Mouse (Mus musculus) fibroblast of lung, adult 2 months (primary cell): Measurements from ENCODE around the gene Hyal1.

Experiments
- DNase-seq: peaks from one replicate; pipeline ENCODE4 v3.0.0-alpha.2; 2011; ENCODE audit warnings: low read depth

Hyal1 gene

DNA sequence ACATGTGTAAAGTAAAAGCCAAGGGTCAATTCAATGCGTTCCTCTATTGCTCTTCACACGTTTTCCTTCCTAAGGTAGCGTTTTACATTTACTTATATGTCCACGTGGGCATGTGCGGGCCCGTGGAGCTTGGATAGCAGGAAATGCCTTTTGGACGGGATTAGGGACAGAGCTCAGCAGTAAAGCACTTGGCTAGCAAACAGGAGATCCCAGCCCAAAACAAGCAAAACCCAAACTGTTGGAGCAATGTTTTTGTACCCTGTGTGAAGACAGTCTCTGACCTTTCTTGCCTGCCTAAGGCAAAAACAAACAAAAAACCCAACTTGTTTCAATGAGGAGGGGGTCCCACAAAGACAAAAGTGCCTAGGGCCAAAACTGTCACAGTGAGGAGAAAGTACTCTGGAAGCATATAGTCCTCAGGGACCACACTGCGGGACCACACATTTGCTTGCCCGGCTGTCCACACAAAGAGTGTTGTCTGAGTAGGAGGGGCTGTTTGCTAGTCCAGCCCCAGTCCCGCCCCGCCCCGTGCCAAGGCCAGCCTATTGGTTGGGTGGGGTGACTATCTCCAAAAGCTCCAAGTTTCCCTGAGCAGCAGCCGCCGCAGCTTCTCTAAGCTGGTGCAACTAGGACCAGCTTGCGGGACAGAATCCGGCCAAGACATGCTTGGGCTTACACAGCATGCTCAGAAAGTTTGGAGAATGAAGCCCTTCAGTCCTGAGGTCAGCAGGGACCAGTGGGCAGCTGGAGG, at the start of gene Hyal1:
Gene Hyal1, plus strand, starts transcription at position 571 of the 751 bp plus-strand sequence.
- DNase-seq, result peak; percentile 81

DNA sequence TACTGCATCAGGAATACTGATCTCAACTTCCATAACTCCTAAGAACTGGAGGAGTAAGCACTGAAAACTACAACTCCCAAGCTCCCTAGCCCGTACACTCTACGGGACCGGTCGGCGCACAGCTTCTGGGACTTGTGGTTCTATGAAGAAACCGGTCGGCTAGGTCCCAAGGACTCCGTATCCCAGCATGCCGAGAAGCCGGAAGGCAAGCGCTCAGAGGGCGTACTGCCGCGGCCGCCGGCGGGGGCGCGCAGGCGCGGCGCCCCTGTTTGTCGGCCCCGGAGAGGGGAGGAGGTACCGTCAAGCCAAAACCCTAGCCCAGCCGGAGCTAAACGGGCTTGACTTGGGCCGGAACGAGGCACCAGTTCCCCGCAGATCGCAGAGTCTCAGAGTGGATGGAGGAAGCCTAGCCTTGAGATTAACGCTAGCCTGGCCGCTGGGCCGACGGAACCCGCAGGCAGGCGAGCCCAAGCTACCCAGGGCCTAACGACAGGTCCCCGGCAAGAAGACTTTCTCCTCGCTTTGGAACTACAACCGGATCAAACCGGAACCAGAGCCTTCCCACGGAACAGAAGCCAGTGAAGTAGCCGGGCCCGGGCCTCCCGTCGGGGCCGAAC, 42.8 kb upstream of the Hyal1 start, which contains the start of gene Tmem115:
Gene Tmem115, plus strand, starts transcription at position 155 of the 617 bp plus-strand sequence.
- peak; percentile 97 for DNase-seq

DNA sequence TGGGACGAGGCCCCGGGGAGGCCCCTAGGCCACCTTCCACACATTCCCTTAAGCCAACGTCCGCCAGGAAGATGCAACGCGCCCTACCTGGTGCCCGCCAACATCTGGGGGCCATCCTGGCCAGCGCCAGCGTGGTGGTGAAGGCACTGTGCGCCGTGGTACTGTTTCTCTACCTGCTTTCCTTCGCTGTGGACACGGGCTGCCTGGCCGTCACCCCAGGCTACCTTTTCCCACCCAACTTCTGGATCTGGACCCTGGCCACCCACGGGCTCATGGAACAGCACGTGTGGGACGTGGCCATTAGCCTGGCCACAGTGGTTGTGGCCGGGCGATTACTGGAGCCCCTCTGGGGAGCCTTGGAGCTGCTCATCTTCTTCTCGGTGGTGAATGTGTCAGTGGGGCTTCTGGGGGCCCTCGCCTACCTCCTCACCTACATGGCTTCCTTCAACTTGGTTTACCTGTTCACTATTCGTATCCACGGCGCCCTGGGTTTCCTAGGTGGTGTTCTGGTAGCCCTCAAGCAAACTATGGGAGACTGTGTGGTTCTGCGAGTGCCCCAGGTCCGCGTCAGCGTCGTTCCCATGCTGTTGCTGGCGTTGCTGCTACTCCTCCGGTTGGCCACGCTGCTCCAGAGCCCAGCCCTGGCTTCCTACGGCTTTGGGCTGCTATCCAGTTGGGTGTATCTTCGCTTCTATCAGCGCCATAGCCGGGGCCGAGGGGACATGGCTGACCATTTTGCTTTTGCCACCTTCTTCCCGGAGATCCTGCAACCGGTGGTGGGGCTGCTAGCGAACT, 42.1 kb upstream of the Hyal1 start:
- no peak for DNase-seq

DNA sequence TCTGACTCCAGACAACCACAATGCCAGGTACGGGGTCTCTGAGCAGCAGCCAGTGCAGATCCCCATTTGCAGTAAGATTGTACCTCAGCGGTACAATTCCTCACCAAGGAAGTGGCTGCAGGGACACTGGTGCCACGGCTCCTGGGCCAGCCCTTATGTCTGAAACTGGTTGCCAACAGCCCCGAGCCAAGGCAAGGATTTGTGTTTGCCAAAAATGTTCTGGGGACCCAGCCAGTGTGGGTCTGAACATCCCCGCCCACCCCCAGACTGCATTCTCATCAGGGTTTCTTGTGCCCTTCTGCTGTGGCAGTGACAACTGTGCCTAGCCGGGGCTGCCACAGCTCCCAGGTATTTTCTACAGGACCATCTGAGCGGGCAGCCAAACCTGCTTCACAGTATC, 38.5 kb upstream of the Hyal1 start:
- no peak for DNase-seq

DNA sequence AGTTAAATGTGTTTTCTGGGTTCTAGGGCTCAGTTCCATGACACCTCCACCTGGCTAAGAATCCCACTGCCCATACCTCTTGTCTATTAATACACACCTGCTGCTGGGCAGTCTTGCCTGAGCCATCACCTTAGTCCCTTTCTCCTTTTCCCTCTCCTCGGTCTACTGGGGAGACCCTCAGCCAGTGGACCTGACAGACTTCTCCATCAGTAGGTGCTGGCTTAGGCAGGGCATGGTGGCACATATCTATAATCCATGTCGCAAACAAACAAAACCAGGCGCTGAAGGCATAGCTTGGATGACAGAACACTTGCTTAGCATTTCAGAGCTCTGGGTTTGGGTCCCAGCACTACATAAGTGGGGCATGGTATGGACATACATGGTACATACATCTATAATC, 38.0 kb upstream of the Hyal1 start:
- no peak for DNase-seq

DNA sequence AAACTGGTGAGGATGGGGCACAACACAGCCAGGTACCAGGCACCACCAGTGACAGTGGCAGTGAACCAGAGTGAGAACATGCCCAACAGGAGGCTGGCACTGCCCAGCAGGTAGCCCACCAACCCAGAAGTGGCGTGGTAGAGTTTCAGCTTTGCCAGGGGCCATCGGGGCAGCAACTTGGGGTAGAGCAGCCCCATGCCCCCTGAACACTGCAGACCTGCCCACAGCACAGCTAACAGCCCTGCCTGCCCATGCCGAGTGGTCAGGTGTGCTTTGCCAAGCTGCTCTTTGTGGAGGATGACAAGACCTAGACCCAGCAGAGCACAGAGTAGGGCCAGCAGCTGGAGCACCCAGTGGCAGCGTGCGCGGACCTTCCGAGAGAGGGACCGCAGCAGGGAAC, 36.8 kb upstream of the Hyal1 start:
- no peak for DNase-seq

DNA sequence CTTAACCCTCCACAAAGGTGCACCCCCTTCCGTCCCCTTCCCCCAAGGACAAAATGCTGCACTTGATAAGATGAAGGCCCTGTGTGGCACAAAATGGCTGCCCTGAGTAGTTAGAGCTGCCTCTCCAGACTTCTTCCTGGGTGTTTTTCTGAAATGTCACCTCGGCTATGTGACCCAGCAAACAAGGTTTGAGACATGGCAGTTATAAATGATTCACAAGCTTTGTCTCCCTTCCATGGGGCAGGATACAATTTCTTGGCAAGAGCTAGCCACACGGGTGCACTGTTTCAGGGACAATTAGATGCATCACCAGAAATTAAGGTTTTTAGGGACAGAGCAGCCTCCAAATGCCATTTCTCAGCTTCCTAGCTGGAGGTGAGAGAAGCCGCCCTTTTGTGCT, 36.3 kb upstream of the Hyal1 start:
- DNase-seq, result no peak

DNA sequence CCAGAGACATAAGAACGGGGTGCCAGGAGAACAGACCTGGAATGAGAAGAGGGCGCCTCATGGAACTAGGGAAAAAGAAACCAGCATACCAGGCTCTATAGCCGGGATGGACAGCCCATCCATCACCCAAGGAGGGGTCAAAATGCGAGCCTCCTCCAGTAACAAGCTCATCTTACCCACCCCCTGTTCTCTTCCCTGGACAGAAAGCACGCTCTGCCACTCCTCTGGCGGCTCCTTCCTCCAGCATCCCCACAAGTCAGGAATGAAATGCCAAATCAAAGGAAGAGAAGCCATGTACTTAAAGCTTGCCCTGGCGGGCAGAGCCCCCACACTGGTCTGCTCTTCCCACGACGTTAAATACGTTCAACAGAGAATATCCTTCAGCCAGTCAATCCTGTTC, 35.7 kb upstream of the Hyal1 start:
- DNase-seq, result no peak

DNA sequence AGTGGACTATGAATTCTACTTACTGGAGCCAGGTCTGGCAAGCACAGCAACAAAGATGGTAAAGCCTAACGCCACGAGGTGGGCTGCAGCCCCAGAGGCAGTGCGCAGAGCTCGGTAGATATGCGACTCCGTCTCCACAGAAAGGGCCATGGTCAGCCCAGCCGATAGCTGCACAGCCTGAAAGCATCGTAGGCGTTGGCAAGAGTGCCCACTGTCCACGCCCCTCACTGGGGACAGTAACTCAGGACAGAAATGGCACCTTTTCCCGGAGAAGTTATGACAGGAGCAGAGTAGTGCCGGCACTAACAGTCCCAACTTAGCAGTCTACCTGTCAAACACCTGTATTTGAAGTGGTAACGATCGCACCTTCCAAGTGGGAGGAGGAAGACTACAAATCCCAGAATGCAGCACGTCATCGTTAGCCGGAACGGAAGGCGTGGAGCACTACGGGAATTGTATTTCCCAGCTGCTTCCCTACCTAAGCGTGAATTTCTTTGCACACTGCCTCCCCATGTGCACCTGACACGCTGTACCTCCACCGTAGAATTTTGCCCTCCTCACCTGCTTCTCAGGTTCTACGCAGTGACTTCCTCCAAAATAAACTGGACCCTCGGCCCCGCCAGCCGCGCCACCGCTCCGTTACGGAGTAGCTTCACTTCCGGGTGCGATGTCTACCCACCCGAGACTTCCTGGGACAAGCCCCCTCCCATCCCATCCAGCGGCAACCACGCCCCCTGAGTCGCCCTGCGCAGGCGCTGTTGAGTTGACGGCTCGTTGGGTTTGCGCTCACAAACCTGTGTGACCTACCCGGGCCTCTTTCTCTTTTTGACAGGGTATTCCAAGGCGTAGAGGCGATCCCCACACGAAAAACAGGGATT, 35.0 kb upstream of the Hyal1 start, which contains the start of the genes Cyb561d2 and Nprl2:
Gene Cyb561d2, minus strand, starts transcription at position 720 of the 878 bp plus-strand sequence.
Gene Nprl2, plus strand, starts transcription at position 753 of the 878 bp plus-strand sequence.
- DNase-seq, result peak; percentile 91

DNA sequence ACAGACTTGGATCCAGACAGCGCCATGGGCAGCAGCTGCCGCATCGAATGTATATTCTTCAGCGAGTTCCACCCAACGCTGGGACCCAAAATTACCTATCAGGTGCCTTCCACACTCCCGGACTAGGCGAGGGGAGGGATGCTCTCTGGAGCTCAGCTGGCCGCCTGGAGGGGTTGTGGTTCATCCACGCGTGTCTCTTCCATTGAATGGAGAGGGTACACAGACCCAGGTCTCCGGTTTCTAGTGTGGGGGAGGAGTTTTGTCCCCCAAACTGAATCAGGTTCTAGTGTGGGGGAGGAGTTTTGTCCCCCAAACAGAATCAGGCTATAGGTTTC, 34.4 kb upstream of the Hyal1 start:
- no peak for DNase-seq

DNA sequence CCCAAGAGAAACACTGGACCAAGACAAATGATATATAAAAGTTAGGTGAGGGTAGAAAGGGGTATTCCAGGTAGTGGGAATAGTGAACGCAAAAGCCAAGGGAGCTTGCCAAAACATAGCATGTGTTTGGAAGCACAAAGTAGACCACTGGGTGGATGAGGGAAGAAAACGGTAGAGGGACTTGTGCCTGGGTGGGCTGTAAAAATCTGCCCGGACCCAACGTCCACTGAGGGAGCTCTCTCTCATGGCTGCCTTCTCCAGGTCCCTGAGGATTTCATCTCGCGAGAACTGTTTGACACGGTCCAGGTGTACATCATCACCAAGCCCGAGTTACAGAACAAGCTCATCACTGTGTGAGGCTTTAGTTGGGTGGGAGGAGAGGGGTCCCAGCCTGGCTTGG, 34.0 kb upstream of the Hyal1 start:
- DNase-seq, result no peak

DNA sequence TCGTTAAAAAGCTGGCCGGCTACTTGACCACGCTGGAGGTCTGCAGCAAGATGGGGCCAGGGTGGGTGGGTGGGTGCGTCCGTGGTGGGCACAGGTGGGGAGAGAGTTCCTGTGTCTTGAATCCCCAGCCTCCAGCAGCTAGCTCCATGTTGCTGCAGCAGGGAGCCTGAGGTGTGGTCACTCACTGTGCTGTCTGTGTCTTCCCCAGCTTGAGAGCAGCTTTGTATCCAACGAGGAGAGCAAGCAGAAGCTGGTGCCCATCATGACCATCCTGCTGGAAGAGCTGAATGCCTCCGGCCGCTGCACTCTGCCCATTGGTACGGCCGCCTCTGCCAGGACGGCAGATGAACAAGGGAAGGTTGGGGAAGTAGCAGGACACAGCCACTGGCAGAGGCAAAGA, 33.4 kb upstream of the Hyal1 start:
- no peak for DNase-seq

DNA sequence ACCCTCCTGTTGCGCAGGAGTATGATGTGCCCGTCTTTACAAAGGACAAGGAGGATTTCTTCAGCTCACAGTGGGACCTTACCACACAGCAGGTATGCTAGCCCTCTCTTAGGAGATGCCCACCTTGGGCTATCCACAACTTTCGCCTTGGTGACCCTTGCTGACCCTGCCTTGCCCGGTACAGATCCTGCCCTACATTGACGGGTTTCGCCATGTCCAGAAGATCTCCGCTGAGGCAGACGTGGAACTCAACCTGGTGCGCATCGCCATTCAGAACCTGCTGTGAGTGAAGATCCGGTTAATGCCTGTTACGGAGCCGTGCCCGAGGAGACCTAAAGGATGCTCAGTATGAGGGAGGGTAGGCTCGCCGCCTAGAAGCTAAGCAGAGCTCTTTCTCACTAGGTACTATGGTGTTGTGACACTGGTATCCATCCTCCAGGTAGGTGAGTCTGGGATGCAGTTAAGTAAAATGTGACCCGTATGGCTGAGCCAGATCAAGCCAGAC, 32.5 kb upstream of the Hyal1 start:
- no peak for DNase-seq

DNA sequence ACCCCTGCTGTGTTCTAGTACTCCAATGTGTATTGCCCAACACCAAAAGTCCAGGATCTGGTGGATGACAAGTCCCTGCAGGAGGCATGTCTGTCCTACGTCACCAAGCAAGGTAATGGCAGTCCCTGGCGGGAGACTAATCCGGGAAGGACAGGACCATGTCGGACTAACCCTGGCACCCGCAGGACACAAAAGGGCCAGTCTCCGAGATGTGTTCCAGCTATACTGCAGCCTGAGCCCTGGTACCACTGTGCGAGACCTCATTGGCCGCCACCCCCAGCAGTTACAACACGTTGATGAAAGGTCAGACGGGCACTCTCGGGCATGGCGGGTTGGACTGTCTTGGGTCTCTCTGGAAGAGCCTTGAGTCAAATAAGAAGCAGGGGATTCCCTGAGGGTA, 32.0 kb upstream of the Hyal1 start:
- DNase-seq, result no peak

DNA sequence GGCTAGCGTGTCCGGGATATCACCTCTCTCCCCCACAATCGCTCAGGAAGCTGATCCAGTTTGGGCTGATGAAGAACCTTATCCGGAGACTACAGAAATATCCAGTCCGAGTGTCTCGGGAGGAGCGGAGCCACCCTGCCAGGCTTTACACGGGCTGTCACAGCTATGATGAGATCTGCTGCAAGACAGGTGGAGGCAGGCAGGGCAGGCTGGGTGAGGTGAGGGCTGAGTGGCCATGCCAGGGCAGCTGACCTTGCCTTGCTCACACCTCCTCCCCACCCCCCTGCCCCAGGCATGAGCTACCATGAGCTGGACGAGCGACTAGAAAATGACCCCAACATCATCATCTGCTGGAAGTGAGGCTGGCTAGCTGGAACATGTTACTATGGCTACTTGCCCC, 31.5 kb upstream of the Hyal1 start:
- DNase-seq, result no peak

DNA sequence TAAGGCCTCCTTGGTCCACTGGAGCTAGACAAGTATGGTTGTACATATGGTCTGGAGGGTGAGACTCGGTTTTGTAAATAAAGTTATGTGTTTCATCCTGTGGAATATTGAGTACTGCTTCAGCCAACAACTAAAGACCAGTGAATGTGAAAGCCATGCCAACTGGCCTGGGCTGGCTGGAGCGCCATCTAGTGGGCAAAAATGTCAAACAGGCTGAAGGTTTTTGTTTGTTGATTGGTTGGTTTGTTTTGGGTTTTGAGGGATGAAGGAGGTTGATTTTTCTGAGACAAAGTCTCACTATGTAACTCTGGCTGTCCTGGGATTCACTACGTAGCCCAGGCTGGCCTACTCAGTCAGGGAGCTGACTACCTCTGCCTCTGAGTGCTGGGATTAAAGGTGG, 31.1 kb upstream of the Hyal1 start:
- no peak for DNase-seq

DNA sequence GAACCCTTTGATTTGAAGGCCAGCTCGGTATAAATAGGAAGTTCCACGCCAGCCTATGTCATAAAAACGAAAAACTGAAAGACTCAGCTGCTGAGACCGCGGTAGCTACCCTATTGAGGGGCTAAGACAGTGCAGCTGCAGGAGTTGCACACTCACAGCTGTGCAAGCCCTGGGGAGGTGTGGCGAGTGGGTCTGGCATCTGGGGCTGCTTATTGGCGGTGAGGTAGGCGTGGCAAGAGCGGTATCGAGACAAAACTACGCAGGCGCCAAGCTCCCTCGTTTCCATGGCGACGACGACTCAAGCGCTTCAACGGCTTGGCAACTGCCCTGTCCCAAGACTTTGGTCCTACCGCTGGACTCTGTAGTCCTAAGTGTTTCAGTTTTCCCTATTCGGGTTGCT, 29.7 kb upstream of the Hyal1 start, which contains the start of gene Zmynd10:
Gene Zmynd10, plus strand, starts transcription at position 273 of the 400 bp plus-strand sequence.
- DNase-seq, result peak; percentile 82

DNA sequence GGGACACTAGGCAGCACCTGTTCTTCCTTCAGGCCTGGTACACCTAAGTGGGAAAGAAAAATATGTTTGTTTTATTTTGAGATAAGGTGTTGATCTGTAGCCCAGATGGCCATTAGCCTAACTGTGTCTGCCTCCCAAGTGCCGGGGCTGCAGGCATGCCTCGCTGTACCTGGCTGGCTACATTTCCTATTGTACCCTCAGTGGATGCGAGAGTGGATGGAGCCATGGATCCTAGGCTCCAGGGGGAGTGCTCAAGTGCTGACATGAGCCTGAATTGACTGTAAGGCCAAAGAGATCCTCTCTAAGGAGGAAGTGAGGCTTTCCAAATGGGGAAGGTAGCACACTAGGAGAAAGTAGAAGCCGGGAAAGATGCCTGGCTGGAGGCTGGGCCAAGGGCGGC, 28.8 kb upstream of the Hyal1 start:
- DNase-seq, result no peak

DNA sequence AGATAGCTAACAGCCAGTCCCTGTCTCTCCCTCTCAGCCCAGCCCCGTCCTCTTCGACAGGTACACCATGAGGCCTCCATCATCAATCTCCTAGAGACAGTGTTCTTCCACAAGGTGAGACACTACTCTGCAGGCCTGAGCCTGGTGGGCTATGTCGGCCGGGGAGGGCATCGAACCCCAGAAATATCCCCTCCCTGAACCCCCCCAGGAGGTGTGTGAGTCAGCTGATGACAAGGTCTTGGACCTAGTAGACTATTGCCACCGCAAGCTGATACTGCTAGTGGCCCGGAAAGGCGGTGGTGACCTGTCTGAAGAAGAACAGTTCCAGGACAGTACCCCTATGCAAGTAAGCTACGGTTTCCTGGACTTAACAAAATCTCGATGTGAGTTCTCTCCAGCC, 27.9 kb upstream of the Hyal1 start:
- no peak for DNase-seq

DNA sequence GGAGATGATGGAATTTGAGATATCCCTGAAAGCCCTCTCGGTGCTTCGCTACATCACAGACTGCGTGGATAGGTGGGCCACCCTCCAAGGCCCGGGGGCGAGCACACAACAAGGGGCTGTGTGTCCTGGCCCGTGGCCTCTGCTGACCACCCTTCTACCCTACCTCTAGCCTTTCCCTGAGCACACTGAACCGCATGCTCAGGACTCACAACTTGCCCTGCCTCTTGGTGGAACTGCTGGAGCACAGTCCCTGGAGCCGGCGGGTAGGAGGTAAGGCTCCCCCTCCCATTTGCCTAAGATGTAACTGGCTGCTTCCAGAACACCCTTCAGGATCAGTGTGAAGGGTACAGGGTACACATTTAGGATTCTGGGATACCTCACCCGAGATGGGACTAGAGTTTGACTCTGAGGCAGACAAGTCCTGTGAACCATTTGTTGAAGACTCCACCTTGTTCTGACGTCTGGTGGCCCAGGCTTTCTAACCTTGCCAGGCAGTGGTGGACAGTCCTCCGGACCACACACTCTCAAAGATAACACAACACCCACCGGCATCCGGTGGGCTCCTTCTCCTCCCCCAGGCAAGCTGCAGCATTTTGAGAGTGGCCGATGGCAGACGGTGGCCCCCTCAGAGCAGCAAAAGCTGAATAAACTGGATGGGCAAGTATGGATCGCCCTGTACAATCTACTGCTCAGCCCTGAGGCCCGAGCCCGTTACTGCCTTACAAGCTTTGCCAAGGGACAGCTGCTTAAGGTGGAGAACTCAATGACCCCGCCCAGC, 27.2 kb upstream of the Hyal1 start:
- DNase-seq, result no peak
